Mouse (Mus musculus) spleen, adult 2 months (tissue): Measurements from ENCODE around the gene P4hb.

Experiments used
- CTCF ChIP-seq: fragments of 200-500 bp; IDR thresholded peaks from 2 replicates; pipeline ENCODE4 v1.5.1; 2011; ENCODE audit warnings: mild to moderate bottlenecking, inconsistent platforms; ENCODE audit not compliant: insufficient read depth, insufficient read length, insufficient replicate concordance; ENCODE audit errors: extremely low read depth
- POLR2A ChIP-seq: fragments of 200-500 bp; IDR thresholded peaks from 2 replicates; pipeline ENCODE4 v1.6.1; 2011; ENCODE audit warnings: low read depth, low read length, inconsistent platforms

GRCm38 (mm10) chr11:120517147-120517546, 55.9 kb downstream of the P4hb start:
- TF ChIP-seq POLR2A: no peak
- no peak for TF ChIP-seq CTCF
